Mouse (Mus musculus): ENCODE results near the gene Icam1.

DNA sequence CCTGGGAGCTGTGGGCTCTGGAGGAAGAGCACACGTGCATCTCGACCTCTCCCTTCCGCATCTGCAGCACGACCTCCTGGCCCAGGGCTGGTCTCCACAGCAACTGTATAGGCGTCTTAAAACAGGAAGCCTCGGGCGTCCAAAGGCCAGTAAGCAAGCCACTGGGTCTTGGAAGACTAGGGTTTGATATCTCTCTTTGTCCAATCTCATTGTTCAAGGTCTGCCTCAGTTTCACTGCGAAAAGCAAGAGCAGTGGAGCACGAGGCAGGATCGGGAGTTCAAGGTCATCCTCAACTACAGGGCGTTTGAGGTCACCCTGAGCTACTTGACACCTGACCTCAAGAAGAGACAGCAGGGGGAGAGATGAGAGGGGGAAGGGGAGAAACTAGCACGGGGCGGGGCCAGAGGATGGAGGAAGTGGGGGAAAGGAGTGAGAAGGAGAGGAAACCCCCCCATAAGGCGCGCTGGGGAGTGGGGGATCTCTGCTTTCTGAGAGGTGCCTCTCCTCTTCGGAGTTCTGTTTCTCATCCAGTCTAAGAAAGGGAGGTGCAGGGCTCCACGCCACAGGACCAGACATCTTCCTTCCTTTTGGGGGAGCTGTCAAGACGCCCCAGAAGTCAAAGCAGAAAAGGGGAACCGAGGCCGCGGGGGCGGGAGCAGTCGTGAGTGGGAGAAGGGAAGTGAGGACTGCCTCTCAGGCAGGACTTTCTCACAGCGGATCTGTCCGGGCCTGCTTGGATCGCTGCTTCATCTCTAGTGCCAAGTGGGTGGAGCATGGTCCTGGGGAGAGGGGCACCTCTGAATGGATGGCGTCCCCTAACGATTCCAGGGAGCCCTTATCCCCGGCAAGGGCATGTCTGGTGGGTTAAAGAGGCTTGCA is 854 bp upstream of the Icam1 start:
- TF ChIP-seq CTCF (IDR thresholded peaks at IDR 0.05; ENCODE audit: low read depth, low read length) = no peak
- TF ChIP-seq TAL1 (conservative IDR thresholded peaks at IDR 0.05; ENCODE audit: low read depth, low read length) = no peak
- TF ChIP-seq GATA2 (IDR thresholded peaks at IDR 0.05; ENCODE audit: borderline replicate concordance, low read depth, low read length) = no peak
- no peak for TF ChIP-seq GATA1 (IDR thresholded peaks at IDR 0.05; ENCODE audit: borderline replicate concordance, low read length)

Data from G1E (cell line).